Mouse (Mus musculus) embryo, embryonic 10.5 days (tissue): Measurements from ENCODE around the gene Gm20878.
"Not testable (repeated sequence)": the region's sequence is repeated elsewhere in the genome, so short reads cannot be mapped to it uniquely, and the experiment has no call there.

Experiments used
- DNase-seq: peaks from one replicate; pipeline ENCODE4 v3.0.0-alpha.2; 2015; ENCODE audit warnings: low spot score

Gm20878 gene

GRCm38 (mm10) chr4:41941272-41941671 is at the start of gene Gm20878:
Gene Gm20878, plus strand, starts transcription at chr4:41941572.
- DNase-seq: not testable (repeated sequence)

- not testable (repeated sequence) for DNase-seq
Measured at GRCm38 (mm10) chr4:41903310-41903709, 38.1 kb upstream of the Gm20878 start, which contains the start of gene Gm21541. Gene Gm21541, plus strand, starts transcription at chr4:41903610.

GRCm38 (mm10) chr4:41965758-41966157 is 24.4 kb downstream of the Gm20878 start, which contains the start of gene Fam205a4:
Gene Fam205a4, plus strand, starts transcription at chr4:41966058.
- DNase-seq: not testable (repeated sequence)
